Mouse (Mus musculus) lung, adult 10 weeks (tissue): ENCODE data around the gene Olfr844. TPM values are rescaled to one million over a fixed set of nuclear protein-coding genes. Genes with fewer than 3 reads are reported as not detected.

Experiments
- polyA plus RNA-seq: library from polyadenylated mRNA; stranded (reverse); fragments of 350-450 nt; fragmentation: Illumina TruSeq; extraction: RNeasy Lipid Tissue Mini Kit (QIAGEN cat#74804); gene quantifications from one replicate; pipeline ENCODE4 v1.2.3, GENCODE M21; 2014; ENCODE audit warnings: low read depth, low replicate concordance; ENCODE audit not compliant: insufficient read depth

The Olfr844 gene
- polyA plus RNA-seq, result not detected

GRCm38 (mm10) chr9:19316047-19316446, at the start of gene Olfr844:
Gene Olfr844, plus strand, starts transcription at chr9:19316347.

GRCm38 (mm10) chr9:19336157-19336556, 20.0 kb downstream of the Olfr844 start, which contains the start of gene Olfr845:
Gene Olfr845, plus strand, starts transcription at chr9:19336457.

GRCm38 (mm10) chr9:19363905-19364304, 47.8 kb downstream of the Olfr844 start, which contains the start of gene Olfr846:
Gene Olfr846, minus strand, starts transcription at chr9:19364005.

Other genes starting within 250 kb of the Olfr844 start
- gene Olfr836, start 196.0 kb upstream of the Olfr844 start, polyA plus RNA-seq, result not detected
- not detected for gene Olfr837, start 180.0 kb upstream of the Olfr844 start, polyA plus RNA-seq
- not detected for gene Olfr839-ps1, start 139.0 kb upstream of the Olfr844 start, polyA plus RNA-seq
- not detected for gene Olfr843, start 64.4 kb upstream of the Olfr844 start, polyA plus RNA-seq
- gene Olfr845, start 20.1 kb downstream of the Olfr844 start, polyA plus RNA-seq, result not detected
- gene Olfr846, start 47.7 kb downstream of the Olfr844 start, polyA plus RNA-seq, result not detected
- not detected for gene Olfr847, start 62.3 kb downstream of the Olfr844 start, polyA plus RNA-seq
- not detected for gene Olfr849, start 123.9 kb downstream of the Olfr844 start, polyA plus RNA-seq
- gene Olfr850, start 161.9 kb downstream of the Olfr844 start, polyA plus RNA-seq, result not detected
- gene Olfr851, start 176.9 kb downstream of the Olfr844 start, polyA plus RNA-seq, result not detected
- gene Olfr853, start 224.7 kb downstream of the Olfr844 start, polyA plus RNA-seq, result not detected